Mouse (Mus musculus) hematopoietic stem cell, adult 5-6 weeks (primary cell): Measurements from ENCODE around the gene Oprl1. TPM values are rescaled to one million over a fixed set of nuclear protein-coding genes. Genes with fewer than 3 reads are reported as not detected.

ENCODE experiments used
- ATAC-seq, 2 experiments: fragments of 125-278 bp in 1 of 2; replicated peaks in 1 of 2; 2 replicates each; pipeline ENCODE4 v1.8.0; 2016 to 2017; ENCODE audit warnings: inconsistent platforms in 2 of 2, mild to moderate bottlenecking in 2 of 2, moderate number of reproducible peaks in 2 of 2, low read depth in 1 of 2, moderate TSS enrichment in 1 of 2; ENCODE audit not compliant: low FRiP score in 2 of 2, poor library complexity in 2 of 2, severe bottlenecking in 2 of 2, insufficient read depth in 1 of 2, low TSS enrichment in 1 of 2
- total RNA-seq: library from RNA; stranded (forward); fragments of 172-1452, 232-1000 nt; gene quantifications from 2 replicates; pipeline ENCODE4 v1.2.3, GENCODE M21; 2017

Oprl1 gene
- total RNA-seq, 1 experiment from 2014 or later, result not detected

DNA sequence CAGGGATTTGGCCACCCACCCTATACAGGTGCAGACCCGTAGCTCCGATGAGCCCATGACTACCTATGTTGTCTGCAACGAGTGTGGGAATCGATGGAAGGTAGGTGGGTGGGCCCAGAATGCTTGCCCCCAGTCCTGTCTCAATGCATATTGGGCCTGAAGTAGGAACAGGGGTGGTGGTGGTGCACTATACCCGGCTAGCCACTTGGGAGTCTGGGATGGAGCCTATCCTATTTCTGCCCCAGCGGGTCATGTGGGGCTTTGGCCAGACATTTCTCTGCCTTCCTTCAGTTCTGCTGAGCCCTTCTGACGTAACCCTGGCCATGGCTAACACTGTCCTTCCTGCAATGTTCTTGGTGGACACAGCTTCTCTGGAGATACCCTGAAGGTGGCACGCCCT, 27.2 kb upstream of the Oprl1 start:
- ATAC-seq, result no peak

DNA sequence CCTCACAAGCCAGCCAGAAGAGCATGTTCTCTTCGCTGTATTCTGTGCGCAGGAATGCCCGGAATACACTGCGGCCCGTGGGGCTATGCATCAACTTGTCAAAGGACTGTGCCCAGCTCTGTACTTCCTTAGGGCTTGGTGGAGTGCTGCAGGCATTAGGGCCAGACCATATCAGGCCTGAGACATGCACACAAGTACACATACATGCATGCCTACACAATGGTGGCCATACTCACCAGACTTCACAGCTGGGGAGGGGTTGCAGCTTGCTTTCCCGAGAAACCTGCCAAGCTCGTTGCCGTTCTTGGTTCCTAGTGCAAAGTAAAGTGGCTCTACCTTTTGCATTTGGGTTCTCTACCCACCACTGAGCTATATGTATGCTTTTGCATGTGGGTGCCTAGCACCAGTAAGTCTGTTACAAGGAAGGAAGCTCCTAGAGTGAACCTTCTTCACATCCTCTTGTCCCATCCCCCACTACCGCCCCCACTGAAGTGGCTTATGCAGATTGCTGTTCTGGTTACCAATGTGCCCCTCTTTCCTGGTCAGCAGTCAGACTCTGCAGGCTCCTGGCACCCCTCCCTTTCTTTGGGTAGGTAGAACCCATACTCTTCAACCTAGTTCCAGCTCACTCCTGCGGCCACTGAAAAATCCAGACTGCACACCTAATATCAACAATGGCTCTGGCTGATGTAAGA, 25.2 kb upstream of the Oprl1 start:
- ATAC-seq, result no peak

DNA sequence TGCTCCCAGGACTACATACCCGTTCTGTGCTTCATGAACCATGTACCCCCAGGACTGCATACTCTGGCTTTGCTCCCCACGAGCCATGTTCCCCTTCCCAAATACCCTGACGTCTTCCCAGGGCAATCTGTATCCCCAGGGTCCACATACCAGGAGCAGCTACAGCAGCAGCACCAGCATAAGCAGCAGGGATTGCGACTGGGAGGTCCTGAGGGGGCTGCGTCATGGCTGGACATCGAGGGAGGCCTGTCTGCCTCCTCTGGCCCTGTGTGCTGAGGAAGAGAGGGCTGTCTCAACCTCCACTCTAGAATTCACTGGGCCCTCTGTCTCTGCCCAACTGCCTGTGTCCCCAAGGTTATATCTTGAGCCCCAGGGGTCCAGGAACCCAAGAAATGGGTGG, 23.7 kb upstream of the Oprl1 start:
- no peak for ATAC-seq

DNA sequence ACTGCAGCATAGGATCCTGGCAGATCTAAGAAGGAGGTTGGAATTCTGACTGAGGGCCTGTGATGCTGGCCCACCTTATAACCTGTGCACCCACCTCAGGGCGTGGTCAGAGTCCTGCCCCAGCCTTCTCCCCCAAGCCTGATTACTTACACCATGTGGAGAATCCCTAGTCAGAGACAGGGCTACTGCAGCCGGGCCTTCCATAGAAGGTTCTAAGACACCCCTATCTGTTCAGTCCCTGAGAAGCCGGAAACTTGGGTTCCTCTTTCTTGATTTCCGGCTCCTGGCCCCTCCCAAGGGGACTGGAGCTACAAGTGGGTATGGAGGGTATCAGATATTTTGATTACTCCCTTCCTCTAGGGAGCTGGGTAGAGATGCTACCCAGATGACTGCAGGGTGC, 23.2 kb upstream of the Oprl1 start:
- ATAC-seq, result peak; percentile 46 to 47

DNA sequence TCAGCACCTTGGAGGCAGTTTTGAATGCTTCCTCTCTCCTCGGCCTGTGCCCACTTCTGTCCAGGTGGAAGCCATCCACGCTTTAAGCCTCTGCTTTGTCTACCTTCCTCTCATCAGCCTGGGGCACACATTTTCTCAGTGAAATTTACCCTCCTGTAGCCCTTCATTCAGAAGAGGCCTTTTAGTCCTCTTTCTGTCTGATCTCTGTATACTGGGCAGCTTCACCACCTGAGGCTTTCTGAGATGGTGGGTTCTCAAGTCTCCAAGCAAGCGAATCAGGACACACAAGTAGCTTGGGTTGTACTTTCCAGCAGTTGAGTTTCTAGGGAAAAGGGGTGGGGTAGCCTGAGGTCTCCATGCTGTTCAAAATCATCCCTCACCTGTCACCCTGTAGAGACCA, 22.5 kb upstream of the Oprl1 start:
- no peak for ATAC-seq

DNA sequence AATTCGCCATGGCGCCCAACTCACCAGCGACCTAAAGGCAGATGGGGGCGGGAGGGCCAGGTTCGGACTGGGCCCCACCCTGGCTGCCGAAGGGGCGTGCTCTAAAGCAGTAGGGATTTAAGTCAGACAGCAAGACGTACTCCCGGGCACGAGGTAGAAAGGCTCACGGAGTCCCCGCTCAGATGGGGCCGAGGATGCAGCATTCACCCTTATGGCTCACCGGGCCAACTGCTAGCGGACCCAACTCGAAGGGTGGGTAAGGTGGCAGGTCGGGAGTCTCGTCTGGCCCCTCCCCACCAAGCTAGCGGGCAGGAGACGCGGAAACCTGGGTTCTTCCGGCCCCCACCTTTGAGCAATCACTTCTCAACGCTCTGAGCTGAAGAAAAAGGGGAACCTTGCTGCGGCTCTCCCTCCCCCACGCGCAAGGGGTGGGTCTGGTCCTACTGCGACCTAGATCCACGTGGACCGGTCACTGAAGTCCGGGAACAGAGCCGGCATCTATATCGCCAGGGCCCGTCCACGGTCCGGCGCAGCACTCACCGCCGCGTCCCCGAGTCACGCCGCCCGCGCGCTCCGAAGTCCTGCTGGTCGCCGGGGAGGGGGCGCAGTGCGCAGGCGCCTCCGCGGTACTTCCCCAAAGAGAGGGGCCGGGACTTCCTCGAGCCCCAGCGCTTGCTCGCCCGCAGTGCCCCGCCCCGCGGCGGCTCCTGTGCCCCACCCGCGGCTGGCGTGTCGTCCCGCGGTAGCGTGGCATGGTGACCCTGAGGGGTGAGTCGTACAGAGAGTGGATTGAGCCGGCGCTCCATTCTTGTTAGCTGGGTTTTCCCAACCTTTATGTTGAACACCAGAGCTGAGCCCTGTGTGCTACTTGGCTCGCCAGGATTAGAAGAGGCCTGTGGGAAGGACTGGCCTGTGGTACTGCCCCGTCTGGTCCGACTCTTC, 21.2 kb upstream of the Oprl1 start, which contains the start of gene Rgs19:
Gene Rgs19, minus strand, starts transcription at position 639 of the 942 bp plus-strand sequence.
- peak; percentile 79 to 81 for ATAC-seq

DNA sequence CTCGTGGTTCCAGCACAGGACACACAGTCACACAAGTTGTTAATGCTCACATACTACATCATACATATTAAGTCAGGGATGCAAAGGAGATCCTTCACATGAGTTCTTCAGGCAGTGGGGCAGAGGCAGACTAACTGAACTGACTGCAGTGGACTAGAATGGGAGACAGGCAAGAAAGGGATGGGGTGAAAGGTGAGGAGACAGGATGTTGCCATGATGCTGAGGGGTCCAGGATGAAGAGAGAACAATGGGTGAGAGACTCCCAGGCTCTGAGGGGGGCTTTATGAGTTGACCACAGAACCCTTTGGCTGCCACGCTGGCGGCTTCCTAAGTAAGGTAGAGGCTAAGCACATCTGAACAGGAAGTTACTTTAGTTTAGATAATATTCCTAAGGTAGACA, 20.2 kb upstream of the Oprl1 start:
- no peak for ATAC-seq

DNA sequence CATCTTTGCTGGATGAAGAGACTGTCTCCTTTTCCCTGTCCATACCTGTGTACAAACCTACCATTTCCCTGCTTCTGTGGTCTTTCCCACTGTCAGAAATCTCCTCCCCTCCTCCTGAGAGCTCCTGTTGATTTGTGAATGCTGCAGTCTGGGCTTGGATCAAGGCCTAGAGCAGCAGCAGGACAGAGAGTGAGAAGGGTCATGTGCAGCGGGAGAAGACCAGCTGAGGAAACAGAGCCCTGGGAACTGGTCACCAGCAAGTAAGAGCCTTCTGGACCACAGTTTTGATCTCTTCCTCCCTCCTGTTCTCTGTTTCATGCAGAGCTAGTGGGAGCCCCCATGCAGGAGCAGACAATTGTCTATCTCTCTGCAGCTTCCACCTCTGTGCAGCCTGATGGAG, 19.0 kb upstream of the Oprl1 start:
- ATAC-seq, result no peak

DNA sequence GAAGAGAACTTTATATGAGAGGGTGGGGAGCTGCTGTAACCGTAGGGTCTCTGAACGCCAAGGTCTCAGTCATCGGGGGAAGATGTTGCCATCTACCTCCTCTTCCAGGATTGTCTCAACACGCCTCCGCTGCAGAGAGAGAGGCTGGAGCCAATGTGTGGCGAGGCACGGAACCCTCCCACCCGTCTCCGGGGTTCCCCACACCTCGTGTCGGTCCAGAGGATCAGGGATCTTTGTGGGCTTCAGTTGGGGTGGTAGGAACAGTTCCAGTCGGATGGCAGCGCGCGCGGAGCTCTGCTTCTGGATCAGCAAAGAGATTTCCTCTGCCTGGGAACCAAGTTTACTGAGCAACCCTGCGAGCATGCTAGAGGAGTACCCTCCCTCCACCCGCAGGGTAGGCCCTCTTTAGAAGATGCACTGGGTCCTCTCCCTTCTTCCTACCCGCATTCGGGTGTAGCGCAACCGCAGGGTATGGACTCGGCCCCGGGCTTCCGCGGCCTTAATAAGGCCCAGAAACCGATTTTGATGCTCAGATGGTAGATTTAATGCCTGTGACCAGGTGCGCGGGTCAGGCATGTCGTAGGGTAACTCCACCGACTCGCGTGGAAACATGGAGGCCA, 17.9 kb upstream of the Oprl1 start:
- ATAC-seq, result no peak

DNA sequence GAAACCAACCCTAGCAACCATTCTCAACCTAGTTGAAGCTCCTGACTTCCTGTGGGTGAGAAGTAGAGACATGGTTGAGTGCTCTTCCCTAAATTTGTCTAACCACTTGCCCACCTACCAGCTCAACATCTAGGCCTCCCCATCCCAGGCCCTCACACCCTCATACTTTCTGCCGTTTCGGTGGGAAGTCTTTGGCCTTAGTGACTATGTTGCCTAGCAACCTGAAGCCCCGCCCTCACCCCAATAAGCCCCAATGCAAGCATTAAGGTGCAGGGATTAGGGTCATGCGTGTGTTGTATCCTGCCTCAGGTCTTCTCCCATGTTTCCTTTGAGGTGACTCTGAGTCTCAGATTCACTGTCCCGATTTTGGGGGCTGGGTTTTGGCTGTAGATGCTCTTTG, 16.6 kb upstream of the Oprl1 start, which contains the start of gene Lkaaear1:
Gene Lkaaear1, minus strand, starts transcription at position 202 of the 400 bp plus-strand sequence.
- no peak for ATAC-seq

DNA sequence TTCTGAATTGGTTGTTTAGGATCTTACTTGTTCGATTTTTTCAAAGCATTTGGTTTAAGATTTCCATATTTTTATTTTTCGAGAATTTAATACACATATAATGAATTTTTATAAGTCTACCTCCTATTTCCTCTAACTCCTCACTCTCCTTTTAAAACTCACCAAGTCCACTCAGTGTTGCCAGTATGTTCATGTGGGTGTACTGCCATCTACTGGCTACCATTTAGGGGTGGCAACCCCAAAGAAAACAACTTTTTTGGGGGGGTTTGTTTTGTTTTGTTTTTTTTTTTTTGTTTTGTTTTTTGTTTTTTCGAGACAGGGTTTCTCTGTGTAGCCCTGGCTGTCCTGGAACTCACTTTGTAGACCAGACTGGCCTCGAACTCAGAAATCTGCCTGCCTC, 8.1 kb upstream of the Oprl1 start:
- ATAC-seq, result peak; percentile 56 to 69; a peak in 3 of 4 replicates

DNA sequence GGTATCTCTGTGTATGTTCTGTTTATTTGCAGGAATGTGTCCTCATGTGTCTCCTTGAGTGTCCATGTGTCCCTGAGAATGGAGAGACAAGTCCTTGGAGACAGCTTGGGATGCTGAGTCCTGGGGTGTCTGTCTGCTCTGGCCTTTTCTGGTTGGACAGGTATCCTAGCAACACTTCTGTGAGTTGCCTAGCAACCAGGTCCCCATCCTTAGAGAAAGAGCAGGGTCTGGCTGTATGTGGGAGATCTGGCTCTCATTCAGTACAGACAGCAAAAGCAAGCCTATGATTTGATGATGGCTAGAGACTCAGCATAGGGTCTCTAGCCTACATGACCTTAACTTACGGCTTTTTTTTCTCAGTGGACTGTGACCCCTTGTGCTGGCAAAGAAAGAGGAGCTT, 1.1 kb upstream of the Oprl1 start:
- no peak for ATAC-seq

DNA sequence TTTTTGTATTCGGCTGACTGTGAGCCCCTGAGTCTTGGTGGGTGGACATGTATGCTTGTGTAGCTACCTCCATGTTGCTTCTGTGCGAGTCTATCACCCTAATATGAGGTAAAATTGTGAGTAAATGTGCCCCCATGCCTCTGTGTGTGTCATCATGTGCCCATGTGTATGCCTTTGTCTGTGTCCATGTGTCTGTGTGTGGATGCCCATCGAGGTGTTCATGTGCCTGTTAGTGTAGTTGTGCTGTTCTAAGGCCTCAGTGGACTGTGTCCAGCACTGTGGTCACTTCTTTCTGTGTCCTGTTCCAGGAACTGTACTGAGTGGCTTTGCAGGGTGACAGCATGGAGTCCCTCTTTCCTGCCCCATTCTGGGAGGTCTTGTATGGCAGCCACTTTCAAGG, 566 bp downstream of the Oprl1 start:
- no peak for ATAC-seq

DNA sequence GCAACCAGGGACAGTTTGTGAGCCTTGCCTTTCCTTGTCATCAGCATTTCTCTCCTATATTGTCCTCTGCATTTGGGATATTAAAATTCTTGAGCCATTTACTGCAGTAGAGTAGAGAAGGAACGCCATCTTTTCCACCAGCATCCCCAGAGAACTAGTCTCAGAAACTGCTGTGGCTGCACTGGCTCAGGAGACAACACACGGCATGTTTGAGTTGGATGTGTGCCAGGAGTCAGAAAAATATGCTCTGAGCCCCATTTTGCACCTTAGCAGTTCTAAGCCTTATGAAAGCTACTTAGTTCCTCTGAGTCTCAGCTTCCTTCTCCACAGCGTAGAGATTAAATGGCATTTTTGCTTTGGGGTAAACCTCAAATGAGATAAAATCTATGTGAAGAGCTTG, 2.2 kb downstream of the Oprl1 start:
- ATAC-seq, result no peak

DNA sequence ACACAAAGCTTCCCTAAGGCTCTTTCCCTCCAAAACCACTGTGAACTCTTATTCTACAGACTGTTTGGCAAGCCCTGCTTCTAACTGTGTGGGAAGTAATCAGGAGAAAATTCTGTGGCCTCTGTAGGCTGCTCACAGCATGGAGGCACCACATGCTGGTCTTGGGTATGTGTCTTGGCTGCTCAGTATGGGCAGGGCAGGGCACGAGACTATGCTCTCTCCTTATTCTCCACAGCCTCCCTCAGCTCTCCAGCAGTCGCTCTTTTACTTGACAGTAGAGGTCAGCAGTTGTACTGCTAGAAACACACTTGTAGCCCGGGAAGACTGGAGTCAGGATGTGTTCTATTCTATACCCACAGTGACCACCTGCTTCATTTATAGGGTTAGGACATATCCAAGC, 5.2 kb downstream of the Oprl1 start:
- no peak for ATAC-seq

DNA sequence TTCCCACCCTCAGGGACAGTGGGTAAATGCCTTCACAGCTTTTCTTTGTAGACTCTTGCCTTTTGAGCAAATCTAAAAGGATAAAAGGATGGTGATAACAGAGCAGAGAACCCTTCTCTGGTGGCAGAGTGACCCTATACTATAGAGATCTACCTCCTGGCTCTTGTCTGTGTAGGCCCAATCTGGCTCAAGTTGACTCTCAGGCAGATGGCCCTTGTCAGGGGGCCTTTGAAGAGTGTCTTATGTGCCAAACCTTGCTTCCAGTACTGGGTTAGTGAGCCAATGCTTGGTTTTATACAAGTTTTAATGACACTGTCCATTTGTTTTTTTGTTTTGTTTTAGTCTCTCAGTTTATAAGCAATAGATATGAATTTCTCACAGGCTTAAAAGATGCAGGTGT, 6.4 kb downstream of the Oprl1 start:
- ATAC-seq, result no peak

DNA sequence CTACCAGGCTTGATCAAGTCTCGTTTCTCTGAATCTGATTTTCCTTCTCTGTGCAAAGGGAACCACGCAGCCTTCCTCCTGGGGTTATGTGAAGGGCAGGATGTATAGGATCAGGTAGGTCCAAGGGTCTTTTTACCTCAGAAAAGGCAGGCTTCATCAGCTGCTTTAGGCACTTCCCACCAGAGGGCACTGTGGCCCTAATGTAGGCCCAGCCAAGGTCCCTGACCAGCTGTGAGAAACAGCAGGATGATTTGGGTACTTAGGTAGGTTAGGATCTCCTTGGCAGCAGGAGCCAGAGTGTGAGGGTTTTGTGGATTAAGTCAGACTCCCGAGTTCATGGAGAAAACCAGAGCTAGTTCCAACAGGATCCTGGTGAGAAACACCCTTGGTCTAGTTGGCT, 7.4 kb downstream of the Oprl1 start:
- ATAC-seq, result peak in 1 of 2 experiments; percentile 40; a peak in 1 of 4 replicates

DNA sequence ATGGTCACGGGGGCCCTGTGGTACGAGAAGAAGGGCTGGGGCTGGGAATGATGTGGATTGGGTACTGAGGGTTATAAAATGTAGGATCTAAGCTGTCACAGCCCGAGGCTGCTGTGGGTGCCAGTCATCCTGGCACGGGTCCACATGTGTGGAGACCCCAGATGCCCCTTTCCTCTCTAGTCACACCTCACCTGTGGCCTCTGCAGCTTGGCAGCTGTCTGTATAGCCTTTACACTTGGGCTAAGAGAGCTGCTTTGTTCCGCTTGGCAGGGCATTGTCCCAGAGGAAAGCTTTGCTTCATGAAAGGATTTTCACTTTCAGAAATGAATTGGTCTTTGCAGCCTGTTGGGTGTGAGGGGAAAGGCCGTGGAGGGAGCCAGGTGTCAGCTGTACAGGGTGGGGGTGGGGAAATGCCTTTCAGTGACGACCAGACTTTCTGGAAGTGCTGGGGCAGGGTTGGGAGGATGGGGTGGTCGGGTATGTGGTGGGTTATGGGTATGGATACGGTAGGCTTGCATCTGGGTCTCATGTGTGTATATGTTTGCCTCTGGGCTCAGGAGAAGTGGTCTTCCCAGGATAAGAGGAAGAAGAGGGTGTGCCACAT, 12.9 kb downstream of the Oprl1 start:
- ATAC-seq, result no peak
